ENCODE assay signal across 8 mouse cellular contexts in genomic region chr9:62549809-62550208, GRCm38 (mm10). TPM values are rescaled to one million over a fixed set of nuclear protein-coding genes. Genes with fewer than 3 reads are reported as not detected.
DNase-seq lines count a peak whose midpoint lies in the region; ATAC-seq and TF ChIP-seq lines count a peak whose summit lies in the region.

No protein-coding gene starts in this region.

- TF ChIP-seq CTCF in small intestine, adult 2 months (IDR thresholded peaks at IDR 0.05; ENCODE audit: extremely low read depth, insufficient read length, insufficient replicate concordance, low read depth, low read length) = peak; percentile 94; the same call in 1 of the 2 replicates

- H3K4me3 ChIP-seq in midbrain, embryonic 13.5 days (replicated peaks) = no peak overlapping the region
- H3K4me3 ChIP-seq in small intestine, adult 2 months (ENCODE audit: low read depth, low read length) = no peak overlapping the region

- TF ChIP-seq POLR2A in small intestine, adult 2 months (IDR thresholded peaks at IDR 0.05; ENCODE audit: low read depth, low read length) = no peak

- H3K27me3 ChIP-seq in midbrain, embryonic 13.5 days = no peaks in the 10 kb centered on the region
- no peaks in the 10 kb centered on the region for H3K27me3 ChIP-seq in small intestine, adult 2 months (ENCODE audit: control insufficient read depth, insufficient read depth, low read length)

- DNase-seq in adrenal gland, adult (ENCODE audit: inconsistent age in 2 of 2, low spot score in 1 of 2) = peak; percentile 90 to 98
- peak; percentile 98 to 99 for DNase-seq in cerebellum, postnatal 14 days
- peak; percentile 98 to 99 for DNase-seq in frontal cortex, postnatal 36 days (ENCODE audit: low spot score in 2 of 2)
- peak; percentile 63 for DNase-seq in hindlimb bud, embryonic 11.5 days (ENCODE audit: extremely low spot score, low read depth, low spot score)
- DNase-seq in left cerebral cortex, adult 8-10 months (ENCODE audit: low spot score in 2 of 2) = peak; percentile 87 to 97

- no peaks in the 10 kb centered on the region for H3K9me3 ChIP-seq in midbrain, embryonic 13.5 days

- no peaks in the 10 kb centered on the region for H3K36me3 ChIP-seq in midbrain, embryonic 13.5 days
- H3K36me3 ChIP-seq in small intestine, adult 2 months (ENCODE audit: control insufficient read depth, insufficient read depth, low read length) = no peaks in the 10 kb centered on the region

- H3K4me1 ChIP-seq in midbrain, embryonic 13.5 days (replicated peaks) = peaks cover 23% of the 10 kb centered on the region
- no peaks in the 10 kb centered on the region; the same call in 1 of the 2 replicates for H3K4me1 ChIP-seq in small intestine, adult 2 months (ENCODE audit: control insufficient read depth, insufficient read depth, insufficient read length, low read length)

- ATAC-seq in midbrain, embryonic 13.5 days = peak; percentile 40; the same call in 1 of the 2 replicates
- no peak for ATAC-seq in activated CD4-positive, CD25-positive, alpha-beta regulatory T cell, adult 4 months

- H3K9ac ChIP-seq in midbrain, embryonic 13.5 days (replicated peaks) = no peak overlapping the region

- WGBS in midbrain, embryonic 13.5 days = 4% methylated on average over 8 of the region's 8 CpGs
- 2% methylated on average over 8 of the region's 8 CpGs for WGBS in small intestine, adult 2 months

- H3K4me2 ChIP-seq in midbrain, embryonic 13.5 days (replicated peaks) = no peak overlapping the region

- H3K27ac ChIP-seq in midbrain, embryonic 13.5 days = no peak overlapping the region
- no peak overlapping the region for H3K27ac ChIP-seq in small intestine, adult 2 months (ENCODE audit: insufficient read depth, low read depth, low read length)

RNA-seq across cellular contexts. Expression of gene Coro2b, which starts 13.0 kb away (rescaled TPM):
- total RNA-seq in left cerebral cortex, adult 8-10 months (2022) = 100 to 1,000 TPM; 159 to 171 (median 170) TPM
- 28.4 and 34.7 TPM in 2 replicates for polyA plus RNA-seq in midbrain, embryonic 13.5 days (2015; fragmentation: Nextera tagmentation; extraction: Ambion mirVana)
- polyA plus RNA-seq in small intestine, adult 2 months (2012; rRNA removed) = 1.8 and 2.7 TPM in 2 replicates
- 1 to 10 TPM in 1 of 2 experiments, under 1 TPM in 1; 0.45 to 2.5 TPM for polyA plus RNA-seq in activated CD4-positive, CD25-positive, alpha-beta regulatory T cell, adult 4 months (2017; shearing (Covaris generic))
